Mouse (Mus musculus): ENCODE results near the gene Furin. TPM values are rescaled to one million over a fixed set of nuclear protein-coding genes. Genes with fewer than 3 reads are reported as not detected.

Furin gene
- polyA plus RNA-seq, 1 experiment from 2014 or later: 11.0 TPM

DNA sequence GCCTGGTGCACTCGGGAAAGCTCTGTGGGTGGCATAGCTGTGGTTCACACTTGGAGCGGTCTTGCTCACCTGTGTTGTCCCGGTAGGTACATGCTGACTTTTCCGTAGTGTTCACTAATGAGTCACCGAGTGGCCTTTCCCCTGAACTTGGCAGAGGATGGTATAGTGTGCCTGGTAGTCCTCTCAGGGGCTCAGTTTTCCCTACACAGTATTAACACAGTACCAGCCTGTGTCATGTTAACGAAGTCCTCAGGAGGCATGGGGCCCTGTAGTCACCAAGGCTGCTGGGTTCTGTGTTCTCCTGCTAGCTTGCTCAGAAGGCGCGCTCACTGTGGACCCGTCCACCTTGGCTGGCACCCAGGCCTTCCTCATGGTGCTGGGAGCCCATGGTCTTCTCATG, 5.1 kb upstream of the Furin start:
- WGBS: 82% methylated on average over 9 of the region's 9 CpGs
- Histone ChIP-seq H3K27me3 (no peaks in the 10 kb centered on the region), H3K4me1 (no peaks in the 10 kb centered on the region), H3K9me3 (no peaks in the 10 kb centered on the region), H3K4me3 (no peak overlapping the region), H3K9ac (no peak overlapping the region), H3K27ac (no peak overlapping the region), H3K36me3 (no peaks in the 10 kb centered on the region), H3K4me2 (no peak overlapping the region)
- no peak for ATAC-seq (ENCODE audit: insufficient number of reproducible peaks, insufficient read depth, low FRiP score, low TSS enrichment, low read depth)

GRCm38 (mm10) chr7:80407712-80408111, 2.5 kb upstream of the Furin start:
- WGBS: 58% methylated on average over 9 of the region's 9 CpGs
- Histone ChIP-seq H3K4me3 (no peak overlapping the region), H3K27me3 (peaks cover 7% of the 10 kb centered on the region; the same call in 1 of the 2 replicates), H3K27ac (no peak overlapping the region; the same call in 1 of the 2 replicates), H3K9me3 (no peaks in the 10 kb centered on the region), H3K9ac (no peak overlapping the region), H3K4me2 (no peak overlapping the region), H3K4me1 (peaks cover 14% of the 10 kb centered on the region), H3K36me3 (no peaks in the 10 kb centered on the region)
- ATAC-seq (ENCODE audit: insufficient number of reproducible peaks, insufficient read depth, low FRiP score, low TSS enrichment, low read depth): peak; percentile 54

- Histone ChIP-seq H3K4me3 (no peak overlapping the region), H3K36me3 (no peaks in the 10 kb centered on the region), H3K27ac (no peak overlapping the region), H3K9ac (no peak overlapping the region), H3K4me1 (peaks cover 21% of the 10 kb centered on the region), H3K9me3 (no peaks in the 10 kb centered on the region), H3K4me2 (no peak overlapping the region), H3K27me3 (peaks cover 7% of the 10 kb centered on the region; the same call in 1 of the 2 replicates)
- no peak for ATAC-seq (ENCODE audit: insufficient number of reproducible peaks, insufficient read depth, low FRiP score, low TSS enrichment, low read depth)
- WGBS: 82% methylated on average over 3 of the region's 3 CpGs
Observed at GRCm38 (mm10) chr7:80406186-80406585, 950 bp upstream of the Furin start.

- ATAC-seq (ENCODE audit: insufficient number of reproducible peaks, insufficient read depth, low FRiP score, low TSS enrichment, low read depth): no peak
Observed at GRCm38 (mm10) chr7:80404101-80404894, 938 bp downstream of the Furin start.

GRCm38 (mm10) chr7:80403551-80403950, 1.7 kb downstream of the Furin start:
- Histone ChIP-seq H3K9ac (peak overlapping the region; percentile 97; the same call in 1 of the 2 replicates), H3K4me3 (peak overlapping the region; percentile 95), H3K36me3 (no peaks in the 10 kb centered on the region; the same call in 1 of the 2 replicates), H3K9me3 (no peaks in the 10 kb centered on the region), H3K27ac (peak overlapping the region; percentile 57), H3K27me3 (peaks cover 7% of the 10 kb centered on the region; the same call in 1 of the 2 replicates), H3K4me1 (peaks cover 47% of the 10 kb centered on the region), H3K4me2 (peak overlapping the region; percentile 88)
- ATAC-seq (ENCODE audit: insufficient number of reproducible peaks, insufficient read depth, low FRiP score, low TSS enrichment, low read depth): no peak
- WGBS: 50% methylated on average over 9 of the region's 9 CpGs

More at GRCm38 (mm10) chr7:80404101-80404894, 938 bp downstream of the Furin start:
- H3K36me3 ChIP-seq: no peaks in the 10 kb centered on the region
- peaks cover 7% of the 10 kb centered on the region; the same call in 1 of the 2 replicates for H3K27me3 ChIP-seq
- H3K9me3 ChIP-seq: no peaks in the 10 kb centered on the region
- H3K9ac ChIP-seq: 0 out of 2 replicates have a peak overlapping the region, but pooled peaks have one; percentile 27
- H3K27ac ChIP-seq: peak overlapping the region; percentile 57
- WGBS: 59% methylated on average over 7 of the region's 7 CpGs
- H3K4me1 ChIP-seq: peaks cover 39% of the 10 kb centered on the region
- H3K4me3 ChIP-seq: no peak overlapping the region
- no peak overlapping the region for H3K4me2 ChIP-seq

DNA sequence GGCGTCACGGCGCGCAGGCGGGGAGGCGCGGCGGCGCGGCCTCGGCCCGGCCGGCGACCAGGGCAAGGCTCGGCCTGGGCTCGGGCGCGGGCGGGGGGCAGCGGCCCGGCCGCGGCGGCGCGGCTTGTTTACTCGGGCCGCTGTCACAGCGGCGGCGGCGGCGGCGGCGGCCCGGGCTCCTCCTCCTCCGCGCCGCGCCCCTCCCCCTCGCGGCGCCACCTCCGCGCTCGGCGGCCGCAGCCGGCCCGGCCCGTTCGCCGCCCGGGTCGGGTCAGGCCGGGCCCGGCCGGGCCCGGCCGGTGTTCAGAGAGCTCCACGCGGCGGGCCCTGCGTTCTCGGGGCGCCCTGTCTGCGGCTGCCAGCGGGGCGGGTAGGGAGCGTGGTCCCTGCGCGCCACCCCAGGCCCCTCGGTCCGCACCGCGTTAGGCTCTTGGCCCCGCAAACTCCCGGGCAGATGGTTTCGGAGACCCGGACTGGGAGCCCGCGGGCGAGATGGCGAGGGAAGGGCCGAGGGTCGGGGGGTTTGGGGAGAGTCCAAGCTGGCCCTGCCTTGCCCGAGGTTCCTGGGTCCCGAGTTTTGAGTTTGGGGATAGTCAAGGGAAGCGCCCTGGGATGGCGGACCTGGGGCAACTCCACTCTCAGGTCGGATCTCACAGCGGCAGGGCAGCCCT, 2.5 kb downstream of the Furin start:
- Histone ChIP-seq H3K4me1 (peaks cover 50% of the 10 kb centered on the region), H3K4me2 (peak overlapping the region; percentile 88), H3K9me3 (no peaks in the 10 kb centered on the region), H3K9ac (peak overlapping the region; percentile 97), H3K36me3 (peaks cover 7% of the 10 kb centered on the region), H3K27me3 (peaks cover 7% of the 10 kb centered on the region; the same call in 1 of the 2 replicates), H3K27ac (peak overlapping the region; percentile 90), H3K4me3 (peak overlapping the region; percentile 95)
- ATAC-seq (ENCODE audit: insufficient number of reproducible peaks, insufficient read depth, low FRiP score, low TSS enrichment, low read depth): peak; percentile 57
- under 1% methylated on average over 48 of the region's 92 CpGs for WGBS

GRCm38 (mm10) chr7:80401860-80402641, 3.2 kb downstream of the Furin start:
- peak overlapping the region; percentile 97 for H3K9ac ChIP-seq
- H3K27me3 ChIP-seq: peaks cover 7% of the 10 kb centered on the region; the same call in 1 of the 2 replicates
- H3K4me3 ChIP-seq: peak overlapping the region; percentile 95
- H3K4me1 ChIP-seq: peaks cover 50% of the 10 kb centered on the region
- H3K27ac ChIP-seq: peak overlapping the region; percentile 90
- peaks cover 15% of the 10 kb centered on the region for H3K36me3 ChIP-seq
- no peak; the same call in 1 of the 2 replicates for ATAC-seq (ENCODE audit: insufficient number of reproducible peaks, insufficient read depth, low FRiP score, low TSS enrichment, low read depth)
- no peaks in the 10 kb centered on the region for H3K9me3 ChIP-seq
- WGBS: under 1% methylated on average over 97 of the region's 102 CpGs
- H3K4me2 ChIP-seq: peak overlapping the region; percentile 88

- Histone ChIP-seq H3K9ac (peak overlapping the region; percentile 97), H3K9me3 (no peaks in the 10 kb centered on the region), H3K36me3 (peaks cover 22% of the 10 kb centered on the region), H3K4me3 (peak overlapping the region; percentile 95), H3K4me2 (peak overlapping the region; percentile 88), H3K27me3 (peaks cover 7% of the 10 kb centered on the region; the same call in 1 of the 2 replicates), H3K4me1 (peaks cover 50% of the 10 kb centered on the region), H3K27ac (peak overlapping the region; percentile 90)
- ATAC-seq (ENCODE audit: insufficient number of reproducible peaks, insufficient read depth, low FRiP score, low TSS enrichment, low read depth): no peak
- WGBS: 11% methylated on average over 5 of the region's 5 CpGs
Observed at GRCm38 (mm10) chr7:80401041-80401859, 4.0 kb downstream of the Furin start.

GRCm38 (mm10) chr7:80400571-80400970, 4.7 kb downstream of the Furin start:
- Histone ChIP-seq H3K27ac (peak overlapping the region; percentile 76; the same call in 1 of the 2 replicates), H3K36me3 (peaks cover 27% of the 10 kb centered on the region), H3K9me3 (no peaks in the 10 kb centered on the region), H3K4me2 (peak overlapping the region; percentile 88), H3K4me3 (peak overlapping the region; percentile 95), H3K27me3 (peaks cover 7% of the 10 kb centered on the region; the same call in 1 of the 2 replicates), H3K9ac (peak overlapping the region; percentile 97), H3K4me1 (peaks cover 50% of the 10 kb centered on the region)
- 57% methylated on average over 6 of the region's 6 CpGs for WGBS
- ATAC-seq (ENCODE audit: insufficient number of reproducible peaks, insufficient read depth, low FRiP score, low TSS enrichment, low read depth): no peak

- Histone ChIP-seq H3K27me3 (peaks cover 7% of the 10 kb centered on the region; the same call in 1 of the 2 replicates), H3K9me3 (no peaks in the 10 kb centered on the region), H3K4me2 (peak overlapping the region; percentile 88), H3K4me3 (peak overlapping the region; percentile 95; the same call in 1 of the 2 replicates), H3K36me3 (peaks cover 32% of the 10 kb centered on the region), H3K4me1 (peaks cover 50% of the 10 kb centered on the region), H3K27ac (peak overlapping the region; percentile 39; the same call in 1 of the 2 replicates), H3K9ac (peak overlapping the region; percentile 97)
- ATAC-seq (ENCODE audit: insufficient number of reproducible peaks, insufficient read depth, low FRiP score, low TSS enrichment, low read depth): no peak
- WGBS: 49% methylated on average over 5 of the region's 5 CpGs
Observed at GRCm38 (mm10) chr7:80400099-80400498, 5.1 kb downstream of the Furin start.

Measured in embryonic facial prominence, embryonic 13.5 days (tissue).